Mouse (Mus musculus): ENCODE measurements around the gene Wnt5b. TPM values are rescaled to one million over a fixed set of nuclear protein-coding genes. Genes with fewer than 3 reads are reported as not detected.

The Wnt5b gene
- polyA plus RNA-seq, 1 experiment, result 4.0 TPM

DNA sequence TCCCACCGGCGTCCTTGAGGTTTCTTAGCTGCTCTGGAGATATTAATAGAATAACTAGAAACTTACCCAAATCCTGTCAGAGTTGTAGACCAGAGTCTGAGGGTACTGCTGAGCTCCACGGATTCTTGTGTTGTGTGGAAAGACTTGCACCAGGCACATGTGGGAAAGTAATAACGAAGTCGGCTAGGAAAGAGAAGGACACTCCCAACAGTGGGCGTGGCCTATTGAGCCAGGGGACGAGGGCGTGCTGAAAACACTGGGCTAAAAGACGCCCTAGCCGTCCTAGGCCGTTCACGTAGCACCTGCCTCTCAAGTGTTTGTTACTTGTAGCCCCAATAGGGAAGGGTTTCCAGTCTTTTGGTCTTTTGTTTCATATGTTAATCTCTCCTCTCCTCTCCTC lies 126.8 kb downstream of the Wnt5b start, which contains the start of gene Adipor2:
TSS of gene Adipor2 (minus strand) at position 351 of the 400 bp plus-strand sequence.
- Histone ChIP-seq H3K27ac (ENCODE audit: insufficient read depth, low read length) (no peak within 1 kb of the TSS), H3K4me3 (ENCODE audit: insufficient read depth, low read length) (no peak within 1 kb of the TSS), H3K4me1 (ENCODE audit: control insufficient read depth, insufficient read depth, low read length) (no peaks in the 10 kb centered on the region)
- TF ChIP-seq CTCF (IDR thresholded peaks at IDR 0.05; ENCODE audit: borderline replicate concordance, insufficient read depth, low read length), result no peak
- TF ChIP-seq POLR2A (IDR thresholded peaks at IDR 0.05; ENCODE audit: low read depth, low read length), result no peak

DNA sequence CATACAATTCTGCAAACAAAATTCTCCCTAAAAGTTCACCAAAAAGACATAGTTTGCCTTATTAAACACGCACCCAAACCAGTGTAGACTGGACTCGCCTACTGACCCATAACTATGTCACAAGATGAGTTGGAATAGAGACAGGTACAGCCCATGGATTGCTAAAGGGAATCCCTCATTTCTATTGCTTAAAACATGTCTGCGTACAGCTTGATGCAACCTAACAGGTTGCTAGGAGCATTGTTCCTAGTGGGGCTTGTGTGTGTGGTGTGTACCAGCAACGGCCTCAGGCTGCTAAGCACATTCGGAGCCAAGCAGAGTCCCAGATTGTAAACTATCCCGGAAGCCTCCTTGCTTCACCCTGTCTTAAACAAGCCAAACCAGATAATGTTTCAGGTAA lies 127.5 kb downstream of the Wnt5b start:
- TF ChIP-seq POLR2A (IDR thresholded peaks at IDR 0.05; ENCODE audit: low read depth, low read length) (no peak), CTCF (IDR thresholded peaks at IDR 0.05; ENCODE audit: borderline replicate concordance, insufficient read depth, low read length) (no peak)
- no peak overlapping the region for H3K4me3 ChIP-seq (ENCODE audit: insufficient read depth, low read length)
- no peaks in the 10 kb centered on the region for H3K4me1 ChIP-seq (ENCODE audit: control insufficient read depth, insufficient read depth, low read length)
- H3K27ac ChIP-seq (ENCODE audit: insufficient read depth, low read length), result no peak overlapping the region

DNA sequence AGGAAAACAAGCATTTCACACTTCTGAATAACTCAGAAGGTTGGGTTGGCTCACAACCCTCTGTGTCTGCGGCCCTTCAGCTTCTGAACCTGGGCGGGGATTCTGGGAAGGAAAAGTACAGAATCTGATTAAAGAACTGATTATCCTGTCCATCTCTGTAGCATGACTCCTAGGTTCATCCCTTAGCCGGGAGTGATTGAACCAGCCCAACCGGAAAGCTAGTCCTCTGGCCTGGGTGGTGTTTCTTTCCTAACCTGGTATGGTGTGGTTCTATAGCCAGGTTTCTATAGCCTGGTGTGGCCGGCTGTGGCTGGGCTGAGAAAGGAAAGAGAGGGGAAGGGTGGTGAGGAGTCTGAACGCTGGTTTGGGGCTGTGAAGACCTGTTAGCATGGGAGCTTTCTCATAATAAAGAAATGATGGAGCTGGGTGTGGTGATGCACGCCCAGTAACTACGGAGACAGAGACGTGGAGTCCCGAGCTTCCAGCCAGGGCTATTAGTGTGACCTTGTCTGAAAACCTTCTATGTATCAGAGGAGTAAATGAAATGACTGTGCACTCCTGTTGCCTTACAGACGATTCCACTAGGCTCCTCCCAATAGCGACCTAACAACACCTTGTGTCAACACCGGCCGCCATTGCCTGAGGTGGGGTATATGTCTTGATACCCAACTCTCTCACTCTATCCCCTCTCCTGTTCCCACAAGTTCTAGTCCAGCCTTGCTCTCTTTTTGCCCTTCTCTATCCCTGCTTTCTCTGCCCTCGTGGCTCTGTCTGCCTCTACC lies 129.7 kb downstream of the Wnt5b start:
- TF ChIP-seq CTCF (IDR thresholded peaks at IDR 0.05; ENCODE audit: borderline replicate concordance, insufficient read depth, low read length), result no peak
- TF ChIP-seq POLR2A (IDR thresholded peaks at IDR 0.05; ENCODE audit: low read depth, low read length), result no peak
- Histone ChIP-seq H3K4me3 (ENCODE audit: insufficient read depth, low read length) (no peak overlapping the region), H3K27ac (ENCODE audit: insufficient read depth, low read length) (no peak overlapping the region), H3K4me1 (ENCODE audit: control insufficient read depth, insufficient read depth, low read length) (no peaks in the 10 kb centered on the region)

DNA sequence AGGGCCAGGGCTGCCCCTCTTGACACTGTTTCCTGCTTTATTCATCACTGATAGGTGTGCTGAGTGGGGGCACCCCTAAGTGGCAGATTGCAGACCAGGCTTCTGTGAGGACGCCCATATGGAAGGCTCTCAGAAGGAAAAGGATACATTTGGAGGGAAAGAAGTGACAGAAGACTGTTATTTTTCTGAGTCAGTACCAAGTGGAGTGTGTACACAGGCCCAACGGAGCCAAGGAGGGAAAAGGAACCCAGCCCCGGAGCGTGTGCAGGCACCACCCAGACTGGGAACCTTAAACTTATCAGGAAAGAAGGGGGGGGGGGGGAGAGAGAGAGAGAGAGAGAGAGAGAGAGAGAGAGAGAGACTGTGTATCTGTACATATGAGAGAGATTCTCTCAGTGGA lies 131.6 kb downstream of the Wnt5b start:
- H3K4me3 ChIP-seq (ENCODE audit: insufficient read depth, low read length), result no peak overlapping the region
- H3K4me1 ChIP-seq (ENCODE audit: control insufficient read depth, insufficient read depth, low read length), result no peaks in the 10 kb centered on the region
- TF ChIP-seq POLR2A (IDR thresholded peaks at IDR 0.05; ENCODE audit: low read depth, low read length) (no peak), CTCF (IDR thresholded peaks at IDR 0.05; ENCODE audit: borderline replicate concordance, insufficient read depth, low read length) (no peak)
- no peak overlapping the region for H3K27ac ChIP-seq (ENCODE audit: insufficient read depth, low read length)

DNA sequence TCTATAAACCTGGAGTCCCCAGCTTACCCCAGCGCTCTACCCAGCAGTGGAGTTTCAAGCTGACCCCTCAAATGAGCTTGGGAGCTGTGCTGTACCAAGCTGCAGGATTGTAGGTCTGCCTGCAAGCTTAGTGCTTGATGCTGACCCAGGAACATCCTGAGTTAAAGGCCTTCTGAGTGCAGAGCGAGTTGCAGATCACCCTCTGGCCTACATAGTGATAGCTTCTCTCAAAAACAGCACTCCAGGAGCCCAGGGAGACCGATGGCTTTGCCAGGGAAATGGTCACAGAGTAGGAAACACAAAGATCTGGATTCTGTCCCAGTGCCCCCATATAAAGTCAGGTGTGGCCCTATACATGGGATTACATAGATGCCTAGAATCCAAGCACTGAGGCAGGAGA lies 132.6 kb downstream of the Wnt5b start:
- no peaks in the 10 kb centered on the region for H3K4me1 ChIP-seq (ENCODE audit: control insufficient read depth, insufficient read depth, low read length)
- H3K27ac ChIP-seq (ENCODE audit: insufficient read depth, low read length), result no peak overlapping the region
- no peak for TF ChIP-seq CTCF (IDR thresholded peaks at IDR 0.05; ENCODE audit: borderline replicate concordance, insufficient read depth, low read length)
- TF ChIP-seq POLR2A (IDR thresholded peaks at IDR 0.05; ENCODE audit: low read depth, low read length), result no peak
- H3K4me3 ChIP-seq (ENCODE audit: insufficient read depth, low read length), result no peak overlapping the region

DNA sequence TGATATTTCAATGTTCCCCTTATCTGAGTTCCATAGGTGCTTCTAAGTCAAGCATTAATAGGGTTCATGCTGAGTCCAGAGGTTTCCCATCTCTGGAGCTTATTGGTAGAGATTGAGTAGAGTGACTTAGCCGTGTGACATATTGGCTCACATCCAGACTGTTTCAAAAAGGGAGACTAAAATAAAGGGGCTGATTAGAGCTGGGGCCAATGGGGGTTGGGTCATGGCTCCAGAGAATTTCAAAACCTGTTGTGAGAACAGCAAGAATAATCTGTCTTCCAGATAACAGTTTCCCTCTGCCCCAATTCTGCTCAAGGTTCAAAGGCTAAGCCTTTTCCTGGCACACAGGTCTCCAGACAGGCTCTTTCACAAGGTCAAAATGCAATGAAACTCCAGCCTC lies 134.4 kb downstream of the Wnt5b start:
- Histone ChIP-seq H3K27ac (ENCODE audit: insufficient read depth, low read length) (no peak overlapping the region), H3K4me3 (ENCODE audit: insufficient read depth, low read length) (no peak overlapping the region), H3K4me1 (ENCODE audit: control insufficient read depth, insufficient read depth, low read length) (no peaks in the 10 kb centered on the region)
- no peak for TF ChIP-seq POLR2A (IDR thresholded peaks at IDR 0.05; ENCODE audit: low read depth, low read length)
- TF ChIP-seq CTCF (IDR thresholded peaks at IDR 0.05; ENCODE audit: borderline replicate concordance, insufficient read depth, low read length), result no peak

DNA sequence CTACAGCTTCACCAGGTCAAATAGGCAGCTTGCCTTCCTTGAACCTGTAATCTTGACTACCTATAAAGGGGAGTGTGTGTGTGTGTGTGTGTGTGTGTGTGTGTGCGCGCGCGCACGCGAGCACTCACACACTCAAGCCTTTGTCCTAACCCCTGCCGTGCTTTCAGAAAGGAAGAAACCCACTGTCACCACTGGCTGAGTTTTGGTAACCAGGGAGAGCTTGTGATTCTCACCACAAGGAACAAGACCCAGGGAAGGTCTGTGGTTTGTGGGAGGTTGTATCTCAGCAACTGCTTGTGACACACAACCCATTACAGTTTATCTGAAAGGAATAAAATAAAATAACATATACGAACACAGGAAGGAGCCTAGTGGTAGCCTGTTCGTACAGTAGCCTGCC lies 135.6 kb downstream of the Wnt5b start:
- no peak overlapping the region for H3K4me3 ChIP-seq (ENCODE audit: insufficient read depth, low read length)
- TF ChIP-seq CTCF (IDR thresholded peaks at IDR 0.05; ENCODE audit: borderline replicate concordance, insufficient read depth, low read length), result no peak
- TF ChIP-seq POLR2A (IDR thresholded peaks at IDR 0.05; ENCODE audit: low read depth, low read length), result no peak
- no peaks in the 10 kb centered on the region for H3K4me1 ChIP-seq (ENCODE audit: control insufficient read depth, insufficient read depth, low read length)
- no peak overlapping the region for H3K27ac ChIP-seq (ENCODE audit: insufficient read depth, low read length)

DNA sequence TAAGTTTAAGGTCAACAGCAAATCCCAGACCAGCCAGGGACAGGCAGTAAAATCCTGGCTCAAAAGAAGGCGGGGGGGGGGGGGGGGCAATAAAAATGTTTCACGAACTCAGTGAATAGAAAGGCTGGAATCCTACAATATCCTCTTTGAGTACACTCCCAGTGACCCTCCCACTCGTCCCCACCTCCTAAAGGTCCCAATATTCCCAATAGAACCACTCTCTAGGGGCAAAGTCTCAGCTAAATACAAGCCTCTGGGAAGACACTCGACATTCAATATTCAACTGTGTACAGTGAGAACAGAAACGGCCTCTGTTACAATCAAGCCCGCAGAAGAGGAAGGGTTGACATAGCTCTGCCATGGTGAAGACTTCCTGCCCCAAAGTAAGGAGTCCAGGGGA lies 136.3 kb downstream of the Wnt5b start:
- H3K27ac ChIP-seq (ENCODE audit: insufficient read depth, low read length), result no peak overlapping the region
- no peaks in the 10 kb centered on the region for H3K4me1 ChIP-seq (ENCODE audit: control insufficient read depth, insufficient read depth, low read length)
- no peak overlapping the region for H3K4me3 ChIP-seq (ENCODE audit: insufficient read depth, low read length)
- no peak for TF ChIP-seq POLR2A (IDR thresholded peaks at IDR 0.05; ENCODE audit: low read depth, low read length)

GRCm38 (mm10) chr6:119406528-119406927 lies 137.6 kb downstream of the Wnt5b start:
- TF ChIP-seq POLR2A (IDR thresholded peaks at IDR 0.05; ENCODE audit: low read depth, low read length) (no peak), CTCF (IDR thresholded peaks at IDR 0.05; ENCODE audit: borderline replicate concordance, insufficient read depth, low read length) (no peak)

DNA sequence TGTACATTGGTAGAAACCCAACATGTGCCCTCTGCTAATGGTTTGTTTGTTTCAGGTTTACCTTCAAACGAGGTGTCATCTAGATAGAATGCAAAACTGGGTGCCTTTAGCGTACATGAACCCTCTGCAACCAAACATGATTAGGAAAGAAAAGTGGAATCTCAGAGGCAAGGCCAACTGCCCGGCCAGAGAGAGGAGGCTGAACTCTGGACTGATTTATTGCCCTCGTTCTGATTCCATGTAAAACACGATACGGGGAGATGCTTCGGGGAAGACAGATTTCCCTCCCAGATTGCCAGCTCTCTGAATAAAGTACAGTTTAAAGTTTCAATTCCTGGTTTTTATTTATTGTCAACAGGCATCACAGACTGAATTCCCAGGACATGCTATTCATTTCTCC lies 138.8 kb downstream of the Wnt5b start:
- no peaks in the 10 kb centered on the region for H3K4me1 ChIP-seq (ENCODE audit: control insufficient read depth, insufficient read depth, low read length)
- no peak overlapping the region for H3K27ac ChIP-seq (ENCODE audit: insufficient read depth, low read length)
- TF ChIP-seq CTCF (IDR thresholded peaks at IDR 0.05; ENCODE audit: borderline replicate concordance, insufficient read depth, low read length) (no peak), POLR2A (IDR thresholded peaks at IDR 0.05; ENCODE audit: low read depth, low read length) (no peak)
- H3K4me3 ChIP-seq (ENCODE audit: insufficient read depth, low read length), result no peak overlapping the region

More at GRCm38 (mm10) chr6:119406528-119406927, 137.6 kb downstream of the Wnt5b start:
- Histone ChIP-seq H3K4me3 (ENCODE audit: insufficient read depth, low read length) (no peak overlapping the region), H3K27ac (ENCODE audit: insufficient read depth, low read length) (no peak overlapping the region), H3K4me1 (ENCODE audit: control insufficient read depth, insufficient read depth, low read length) (no peaks in the 10 kb centered on the region)

Data from embryonic fibroblast, embryonic 13.5 days (primary cell).